Mouse (Mus musculus) hindbrain, embryonic 16.5 days (tissue): ENCODE results near the gene Snd1. TPM values are rescaled to one million over a fixed set of nuclear protein-coding genes. Genes with fewer than 3 reads are reported as not detected.
"Not testable (repeated sequence)": the region's sequence is repeated elsewhere in the genome, so short reads cannot be mapped to it uniquely, and the experiment has no call there.

Experiments
- ATAC-seq: fragments of 200-750 bp; cut with Nextera tagmentation; 2 replicates; pipeline ENCODE4 v1.8.0; 2017; ENCODE audit warnings: moderate TSS enrichment, moderate library complexity
- H3K27ac ChIP-seq: fragments of 300-500 bp; sonication (generic); 2 replicates; pipeline ENCODE4 v1.5.1; 2014; ENCODE audit warnings: low read depth, mild to moderate bottlenecking, control low read depth, low read length, moderate library complexity
- H3K27me3 ChIP-seq: fragments of 300-500 bp; sonication (generic); replicated peaks from 2 replicates; pipeline ENCODE4 v1.6.1; 2014; ENCODE audit warnings: low read length; ENCODE audit not compliant: control insufficient read depth, insufficient read depth
- H3K36me3 ChIP-seq: fragments of 300-500 bp; sonication (generic); 2 replicates; pipeline ENCODE4 v1.6.1; 2014; ENCODE audit warnings: mild to moderate bottlenecking, low read length, moderate library complexity, mixed read lengths; ENCODE audit not compliant: control insufficient read depth, insufficient read depth
- H3K4me1 ChIP-seq: fragments of 300-500 bp; sonication (generic); 2 replicates; pipeline ENCODE4 v1.6.1; 2014; ENCODE audit warnings: low read depth, low read length; ENCODE audit not compliant: control insufficient read depth, insufficient read depth
- H3K4me2 ChIP-seq: fragments of 300-500 bp; sonication (generic); 2 replicates; pipeline ENCODE4 v1.6.1; 2014; ENCODE audit warnings: mild to moderate bottlenecking, low read length, control low read depth, moderate library complexity
- H3K4me3 ChIP-seq: fragments of 300-500 bp; sonication (generic); 2 replicates; pipeline ENCODE4 v1.5.1; 2014; ENCODE audit warnings: mild to moderate bottlenecking, low read length, control low read depth, moderate library complexity
- H3K9ac ChIP-seq: fragments of 300-500 bp; sonication (generic); 2 replicates; pipeline ENCODE4 v1.6.1; 2014; ENCODE audit warnings: low read depth, mild to moderate bottlenecking, control low read depth, low read length, moderate library complexity
- H3K9me3 ChIP-seq: fragments of 300-500 bp; sonication (generic); 2 replicates; pipeline ENCODE4 v1.6.1; 2014; ENCODE audit warnings: mild to moderate bottlenecking, low read length, moderate library complexity; ENCODE audit not compliant: control insufficient read depth
- WGBS: fragments of 180-500 bp; shearing (Covaris S2); extraction: QIAGEN DNeasy Blood & Tissue Kit; methylation state at CpG from one replicate; pipeline ENCODE4 v1.1.7; 2014; 5-methylcytosine and 5-hydroxymethylcytosine counted together
- polyA plus RNA-seq: library from polyadenylated mRNA; unstranded; fragments of >200 nt; fragmentation: Nextera tagmentation; extraction: Ambion mirVana; gene quantifications from 2 replicates; pipeline ENCODE4 v1.2.1, GENCODE M21; 2015

Gene Snd1
- polyA plus RNA-seq, 1 experiment from 2014 or later = 69.7 TPM

GRCm38 (mm10) chr6:28905301-28905700 is 430.4 kb downstream of the Snd1 start:
- no peak for ATAC-seq
- H3K4me1 ChIP-seq = peaks cover 5% of the 10 kb centered on the region
- H3K27ac ChIP-seq = no peak overlapping the region
- no peaks in the 10 kb centered on the region for H3K27me3 ChIP-seq
- no peak overlapping the region for H3K9ac ChIP-seq
- H3K4me3 ChIP-seq = no peak overlapping the region
- H3K4me2 ChIP-seq = no peak overlapping the region
- 78% methylated on average over 8 of the region's 8 CpGs for WGBS
- H3K36me3 ChIP-seq = no peaks in the 10 kb centered on the region
- H3K9me3 ChIP-seq = no peaks in the 10 kb centered on the region

- Histone ChIP-seq H3K27ac (no peak overlapping the region), H3K4me2 (no peak overlapping the region), H3K4me3 (no peak overlapping the region), H3K36me3 (no peaks in the 10 kb centered on the region), H3K9me3 (no peaks in the 10 kb centered on the region), H3K4me1 (peaks cover 5% of the 10 kb centered on the region), H3K9ac (no peak overlapping the region), H3K27me3 (no peaks in the 10 kb centered on the region)
- WGBS = 79% methylated on average over 15 of the region's 15 CpGs
- ATAC-seq = no peak
These were observed 434.9 kb downstream of the Snd1 start for GRCm38 (mm10) chr6:28909866-28910265.

DNA sequence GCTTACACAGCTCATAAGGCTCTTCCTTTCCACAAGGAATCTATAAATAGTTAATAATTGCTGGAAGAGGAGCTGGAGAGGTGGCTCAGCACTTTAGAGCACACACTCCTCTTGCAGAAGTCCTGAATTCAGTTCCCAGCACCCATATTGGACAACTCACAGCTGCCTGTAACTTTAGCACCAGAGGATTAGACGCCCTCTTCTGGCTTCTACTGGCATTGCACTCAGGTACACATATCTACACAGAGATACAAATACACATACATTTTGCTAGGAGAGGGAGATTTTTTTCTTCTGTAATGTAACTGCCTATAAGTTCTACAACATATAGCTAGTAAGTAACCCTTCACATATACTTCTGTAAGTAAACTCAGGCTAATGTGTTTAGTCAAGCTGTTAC is 440.0 kb downstream of the Snd1 start:
- Histone ChIP-seq H3K9ac (no peak overlapping the region), H3K27ac (no peak overlapping the region), H3K4me1 (no peaks in the 10 kb centered on the region; the same call in 1 of the 2 replicates), H3K4me2 (no peak overlapping the region), H3K9me3 (no peaks in the 10 kb centered on the region), H3K36me3 (no peaks in the 10 kb centered on the region), H3K4me3 (no peak overlapping the region), H3K27me3 (no peaks in the 10 kb centered on the region)
- no peak for ATAC-seq
- WGBS = 42% methylated on average over 1 of the region's 1 CpGs

GRCm38 (mm10) chr6:28916630-28917029 is 441.7 kb downstream of the Snd1 start:
- WGBS = 55% methylated on average over 8 of the region's 8 CpGs
- no peak; the same call in 1 of the 2 replicates for ATAC-seq
- H3K4me1 ChIP-seq = no peaks in the 10 kb centered on the region; the same call in 1 of the 2 replicates
- H3K27ac ChIP-seq = no peak overlapping the region
- H3K4me3 ChIP-seq = no peak overlapping the region
- H3K27me3 ChIP-seq = no peaks in the 10 kb centered on the region
- H3K36me3 ChIP-seq = no peaks in the 10 kb centered on the region
- no peaks in the 10 kb centered on the region for H3K9me3 ChIP-seq
- H3K4me2 ChIP-seq = no peak overlapping the region
- H3K9ac ChIP-seq = no peak overlapping the region

- Histone ChIP-seq H3K9me3 (no peaks in the 10 kb centered on the region), H3K4me1 (no peaks in the 10 kb centered on the region; the same call in none of the 2 replicates), H3K36me3 (no peaks in the 10 kb centered on the region), H3K4me3 (no peak overlapping the region), H3K27me3 (no peaks in the 10 kb centered on the region), H3K9ac (no peak overlapping the region), H3K4me2 (no peak overlapping the region), H3K27ac (no peak overlapping the region)
- ATAC-seq = no peak
- 60% methylated on average over 6 of the region's 6 CpGs for WGBS
These were observed 444.4 kb downstream of the Snd1 start for GRCm38 (mm10) chr6:28919346-28919745.

- no peaks in the 10 kb centered on the region for H3K27me3 ChIP-seq
- H3K4me2 ChIP-seq = no peak overlapping the region
- H3K9me3 ChIP-seq = no peaks in the 10 kb centered on the region
- WGBS = 80% methylated on average over 12 of the region's 12 CpGs
- H3K27ac ChIP-seq = no peak overlapping the region
- no peaks in the 10 kb centered on the region for H3K36me3 ChIP-seq
- H3K4me3 ChIP-seq = no peak overlapping the region
- ATAC-seq = peak; percentile 46; the same call in 1 of the 2 replicates
- no peak overlapping the region for H3K9ac ChIP-seq
- no peaks in the 10 kb centered on the region; the same call in none of the 2 replicates for H3K4me1 ChIP-seq
These were observed 447.4 kb downstream of the Snd1 start for GRCm38 (mm10) chr6:28922371-28922770.

DNA sequence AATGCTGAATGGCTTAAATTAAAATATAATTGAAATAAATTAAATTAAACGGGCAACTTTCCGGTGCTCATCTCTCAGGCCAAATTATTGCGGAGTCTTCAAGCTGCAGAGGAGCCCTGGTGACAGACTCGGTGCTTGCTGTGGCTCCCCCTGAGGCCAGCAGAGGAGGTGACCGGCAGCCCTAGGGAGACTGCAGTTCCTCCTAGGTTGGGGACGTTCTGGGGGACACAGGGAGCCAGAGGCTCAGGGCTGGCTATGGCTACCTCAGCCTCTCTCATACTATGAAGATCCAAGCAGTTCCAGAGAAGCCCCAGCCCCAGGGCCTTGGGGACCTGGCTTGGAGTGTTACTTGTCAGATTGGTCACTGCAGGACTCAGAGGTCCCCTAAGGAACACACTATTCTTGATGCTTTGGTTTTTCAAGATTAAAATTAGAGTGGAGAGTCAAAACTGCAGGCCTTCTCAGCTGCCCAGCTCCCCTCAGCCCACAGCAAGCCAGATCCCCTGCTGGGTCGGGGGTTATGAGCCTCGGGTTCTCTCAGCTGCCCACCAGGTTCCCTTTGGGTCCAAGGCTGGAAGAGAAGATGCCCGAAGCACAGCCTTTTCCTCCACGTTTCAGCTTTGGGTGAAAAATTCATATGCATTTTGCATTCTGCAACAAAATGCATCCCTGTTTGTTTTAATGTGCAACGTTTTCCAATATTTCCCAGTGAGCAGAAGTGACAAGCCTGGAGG is 448.3 kb downstream of the Snd1 start:
- no peak overlapping the region for H3K27ac ChIP-seq
- peak; percentile 65 for ATAC-seq
- H3K4me3 ChIP-seq = no peak overlapping the region
- no peaks in the 10 kb centered on the region for H3K27me3 ChIP-seq
- 73% methylated on average over 11 of the region's 11 CpGs for WGBS
- H3K4me1 ChIP-seq = no peaks in the 10 kb centered on the region; the same call in none of the 2 replicates
- H3K9me3 ChIP-seq = no peaks in the 10 kb centered on the region
- no peaks in the 10 kb centered on the region for H3K36me3 ChIP-seq
- no peak overlapping the region for H3K4me2 ChIP-seq
- no peak overlapping the region for H3K9ac ChIP-seq

DNA sequence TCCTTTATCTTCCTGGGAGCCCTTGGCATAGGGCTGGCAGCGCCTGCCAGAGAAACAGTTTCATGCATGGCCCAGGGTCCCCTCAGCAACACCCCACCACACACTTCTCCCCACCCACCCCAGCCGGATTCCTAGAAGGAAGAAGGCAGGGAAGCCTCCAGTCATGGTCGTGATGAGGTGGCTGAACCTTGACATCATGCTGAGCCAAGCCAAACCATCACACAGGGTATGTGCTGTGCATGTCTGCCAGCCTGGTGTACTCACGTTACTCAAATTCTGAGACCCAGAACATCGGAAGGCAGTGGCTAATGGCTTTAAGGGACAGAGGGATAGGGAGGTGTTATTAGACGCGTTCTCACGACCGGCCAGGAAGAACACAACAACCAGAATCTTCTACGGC is 448.9 kb downstream of the Snd1 start:
- peak; percentile 71 for ATAC-seq
- Histone ChIP-seq H3K27ac (no peak overlapping the region), H3K36me3 (no peaks in the 10 kb centered on the region), H3K4me3 (no peak overlapping the region), H3K9ac (no peak overlapping the region), H3K9me3 (no peaks in the 10 kb centered on the region), H3K4me1 (no peaks in the 10 kb centered on the region; the same call in none of the 2 replicates), H3K4me2 (no peak overlapping the region), H3K27me3 (no peaks in the 10 kb centered on the region)
- 78% methylated on average over 10 of the region's 10 CpGs for WGBS

GRCm38 (mm10) chr6:28927987-28928386 is 453.0 kb downstream of the Snd1 start:
- H3K4me2 ChIP-seq, H3K27ac ChIP-seq, H3K27me3 ChIP-seq, H3K4me3 ChIP-seq, H3K9ac ChIP-seq, H3K36me3 ChIP-seq, ATAC-seq, H3K9me3 ChIP-seq: not testable (repeated sequence)
- peaks cover 20% of the 10 kb centered on the region for H3K4me1 ChIP-seq
- WGBS = 88% methylated on average over 10 of the region's 24 CpGs
